Mouse (Mus musculus) heart, adult 8-10 months (tissue): ENCODE data around the gene Gramd1b. TPM values are rescaled to one million over a fixed set of nuclear protein-coding genes. Genes with fewer than 3 reads are reported as not detected.
A peak's percentile ranks its signal among the peaks of the same experiment; 100 is the strongest.

Source experiments
- DNase-seq: peaks from one replicate; pipeline ENCODE4 v3.0.0; 2022; ENCODE audit warnings: low spot score
- total RNA-seq, 4 experiments: library from RNA; stranded (reverse); gene quantifications; 2 replicates each; pipeline ENCODE4 v1.2.4; 2022

Gene Gramd1b
- total RNA-seq, 4 experiments from 2014 or later = 12.8 to 28.0 (median 19.8) TPM

DNA sequence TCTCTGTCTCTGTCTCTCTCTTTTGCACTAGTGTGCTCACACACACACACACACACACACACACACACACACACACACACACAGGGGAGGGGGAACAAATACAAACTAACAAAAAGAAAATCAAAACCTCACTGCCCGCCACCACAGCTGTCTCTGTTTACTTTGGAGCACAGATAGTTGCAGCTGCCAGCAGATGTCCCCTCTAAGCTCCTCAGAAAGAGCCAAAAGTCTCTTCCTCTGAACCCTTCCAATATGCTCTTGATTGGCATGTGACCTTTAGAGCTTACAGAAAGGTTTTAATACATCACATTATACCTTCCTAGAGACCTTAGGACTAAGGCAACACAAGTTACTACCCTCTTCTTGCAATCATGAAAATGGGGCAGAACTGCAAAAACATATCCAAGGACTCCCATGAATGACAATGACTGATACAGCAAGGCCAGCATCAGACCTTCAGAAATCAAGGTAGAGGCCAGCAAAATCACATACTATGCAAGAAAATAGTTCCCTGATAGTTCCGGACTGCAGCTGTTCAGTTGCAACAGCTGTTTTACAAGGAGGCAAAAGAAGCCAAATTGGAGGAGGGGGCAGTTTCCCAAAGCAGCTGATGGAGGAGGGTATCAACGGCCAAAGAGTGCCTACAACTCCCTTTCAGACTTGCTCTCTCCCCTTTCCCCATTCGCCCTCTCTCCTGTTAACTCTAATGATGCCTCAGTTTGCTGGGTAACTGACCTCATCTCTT is 72.5 kb downstream of the Gramd1b start:
- no peak for DNase-seq

- DNase-seq = peak; percentile 31
Observed at GRCm38 (mm10) chr9:40457448-40457847, 73.7 kb downstream of the Gramd1b start.

DNA sequence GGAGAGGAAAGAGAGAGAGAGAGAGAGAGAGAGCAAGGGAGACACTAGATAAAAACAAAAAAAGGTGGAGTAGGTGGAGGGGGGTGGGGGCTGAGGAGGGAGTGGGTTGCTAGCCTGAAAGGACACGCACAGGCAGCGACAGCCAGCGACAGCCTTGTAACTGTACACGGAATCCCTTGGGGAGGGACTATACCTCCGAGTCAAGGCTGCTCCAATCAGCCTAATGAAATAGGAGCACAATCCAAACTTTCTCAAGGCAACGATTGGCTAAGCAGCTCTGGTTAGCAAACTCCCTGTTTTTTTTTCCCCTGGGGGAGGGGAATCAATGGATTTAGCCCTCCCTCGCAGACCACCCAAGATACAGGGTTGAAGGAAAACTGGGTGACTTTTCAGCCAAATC is 75.0 kb downstream of the Gramd1b start:
- DNase-seq = peak; percentile 16

DNA sequence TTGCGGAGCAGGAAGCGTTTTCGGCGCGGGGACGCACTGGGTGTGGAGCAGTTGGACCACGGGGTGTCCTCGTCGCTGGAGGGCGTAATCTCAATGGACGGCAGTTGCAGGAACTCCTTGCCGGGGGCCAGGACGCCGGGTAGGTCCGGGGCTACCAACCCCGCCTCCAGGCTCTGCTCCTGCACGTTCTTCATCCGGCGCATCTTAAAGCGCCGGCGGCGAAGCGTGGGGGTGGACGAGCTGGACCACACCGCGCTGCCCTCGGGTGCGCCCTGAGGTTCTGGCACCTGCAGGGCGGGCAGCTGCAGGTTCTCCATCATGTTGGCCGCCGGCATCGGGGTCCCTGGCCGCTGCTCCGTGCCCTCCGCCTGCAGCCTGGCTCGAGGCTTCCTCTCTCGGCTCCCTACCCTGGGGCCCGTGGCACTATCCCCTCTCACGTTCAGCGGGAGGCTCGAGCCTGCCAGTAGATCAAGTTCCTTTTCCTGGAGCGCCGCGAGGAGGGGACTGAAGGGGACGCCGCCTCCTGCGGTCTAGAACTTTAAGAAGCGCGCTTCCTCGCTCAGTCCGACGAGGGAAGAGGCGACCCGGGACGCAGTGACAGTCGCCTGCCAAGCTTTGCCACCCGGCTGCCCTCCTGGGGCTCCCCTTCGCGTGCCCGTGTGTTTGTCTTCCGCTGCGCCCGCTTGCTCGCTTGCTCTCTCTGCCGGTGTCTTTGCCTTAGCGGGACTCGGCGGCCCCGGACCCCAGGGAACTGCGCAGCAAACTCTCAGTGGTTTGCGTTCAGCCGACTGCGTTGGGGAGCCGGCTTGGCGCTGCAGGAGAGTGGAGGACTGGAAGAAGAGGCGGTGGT is 75.6 kb downstream of the Gramd1b start:
- DNase-seq = peak; percentile 56

DNA sequence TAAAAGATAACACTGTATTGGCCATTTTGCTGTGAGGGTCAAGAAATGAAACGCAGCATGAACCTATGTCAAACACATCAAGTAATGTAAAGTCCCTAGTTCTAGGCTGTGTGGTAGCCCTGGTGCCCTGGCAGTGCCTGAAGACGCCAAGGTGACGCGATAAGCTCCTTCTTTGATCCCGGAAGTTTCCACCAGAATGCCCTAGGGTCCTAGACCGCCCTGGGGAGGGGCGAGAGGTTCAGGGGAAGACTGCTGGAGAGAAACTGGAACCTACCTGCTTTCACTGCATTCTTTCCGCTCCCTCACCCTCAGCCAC is 76.2 kb downstream of the Gramd1b start:
- no peak for DNase-seq

DNA sequence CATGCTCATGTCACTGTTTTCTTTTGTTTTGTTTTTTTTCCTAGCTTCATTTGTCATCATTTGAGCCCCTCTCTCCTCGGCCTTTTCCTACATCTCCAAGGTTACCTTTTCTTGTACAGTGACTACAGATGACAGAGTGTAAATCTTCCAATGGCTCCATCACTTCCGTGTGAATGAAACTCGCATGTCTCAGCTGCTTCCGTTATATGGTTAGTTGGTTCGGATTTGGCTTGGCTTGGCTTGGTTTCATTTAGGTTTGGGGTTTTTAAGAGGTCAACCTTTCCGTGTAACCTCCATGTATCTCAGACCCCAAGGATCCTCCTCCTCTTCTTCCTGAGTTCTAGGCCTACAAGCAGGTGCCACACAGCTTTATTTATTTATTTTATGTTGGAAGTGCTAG is 77.3 kb downstream of the Gramd1b start:
- DNase-seq = no peak

DNA sequence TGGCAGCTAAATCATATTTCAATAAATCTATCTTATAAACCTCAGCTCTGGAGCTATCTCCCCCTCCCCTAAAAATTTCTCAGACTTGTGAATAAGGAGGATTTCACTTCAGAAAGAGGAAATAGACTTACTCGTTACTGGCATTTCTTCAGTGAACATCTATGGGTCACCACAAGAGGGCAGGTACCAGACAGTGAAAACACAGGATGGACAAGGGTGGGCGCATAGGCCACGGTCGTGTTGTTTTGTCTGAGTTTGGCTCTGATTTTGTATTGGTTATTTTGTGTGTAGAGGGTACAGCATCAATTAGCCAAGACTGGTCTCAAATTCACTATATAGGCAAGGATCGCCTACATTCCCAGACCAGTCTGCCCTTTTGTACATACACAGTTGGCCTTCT is 79.0 kb downstream of the Gramd1b start:
- DNase-seq = no peak

DNA sequence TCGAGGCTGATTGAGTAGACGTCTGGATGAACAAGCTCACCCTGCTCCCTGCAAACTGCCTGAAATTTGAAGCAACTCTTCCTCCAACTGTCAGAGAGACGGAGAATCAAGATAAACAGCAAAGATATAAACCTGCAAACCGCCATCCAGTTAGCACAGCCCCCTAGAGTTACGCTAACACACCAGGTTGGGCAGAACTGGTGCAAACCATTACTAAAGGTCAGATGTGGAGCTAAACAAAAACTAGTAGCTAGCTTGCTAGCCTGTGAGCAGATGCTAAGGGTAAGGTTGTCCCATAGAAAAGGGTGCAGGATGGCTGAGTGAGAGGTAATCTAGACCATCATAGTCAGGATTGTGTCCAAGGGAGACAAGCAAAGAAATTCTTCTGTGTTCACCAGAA is 80.4 kb downstream of the Gramd1b start:
- DNase-seq = no peak

DNA sequence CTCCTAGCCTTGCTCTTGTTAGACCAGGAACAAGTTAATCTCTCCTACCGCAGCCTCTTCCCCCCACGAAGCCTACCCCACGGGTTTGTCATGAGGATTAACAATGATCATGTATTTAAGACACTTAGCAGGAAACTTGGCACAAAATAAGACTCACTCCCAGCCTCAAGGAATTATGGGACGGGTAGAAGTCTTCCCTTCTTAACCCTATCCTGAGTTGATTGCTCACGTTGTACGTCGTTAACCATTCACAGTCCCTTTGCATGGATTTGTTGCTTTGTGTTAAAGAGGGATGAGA is 80.8 kb downstream of the Gramd1b start:
- no peak for DNase-seq

- no peak for DNase-seq
Observed at GRCm38 (mm10) chr9:40449610-40450416, 81.4 kb downstream of the Gramd1b start.

- DNase-seq = no peak
Observed at GRCm38 (mm10) chr9:40448646-40449243, 82.4 kb downstream of the Gramd1b start.

DNA sequence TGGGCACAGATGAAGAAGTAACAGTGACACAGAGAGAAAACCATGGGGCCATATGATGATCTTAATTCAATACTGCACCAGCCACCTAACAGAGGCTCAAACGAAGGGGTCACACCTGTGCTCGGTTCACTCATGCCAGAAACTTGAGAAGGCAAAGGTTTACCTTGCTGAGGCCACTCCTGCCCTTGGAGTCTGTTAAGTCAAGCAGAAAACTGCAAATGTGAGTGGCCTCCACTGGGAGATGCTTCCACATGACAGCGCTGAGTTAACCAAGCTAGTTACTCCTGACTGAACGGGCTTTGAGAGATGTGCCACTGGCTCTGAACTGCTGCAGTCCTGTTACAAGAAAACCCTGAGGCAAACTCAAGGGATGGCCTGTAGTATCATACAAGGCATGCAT is 83.9 kb downstream of the Gramd1b start:
- no peak for DNase-seq

DNA sequence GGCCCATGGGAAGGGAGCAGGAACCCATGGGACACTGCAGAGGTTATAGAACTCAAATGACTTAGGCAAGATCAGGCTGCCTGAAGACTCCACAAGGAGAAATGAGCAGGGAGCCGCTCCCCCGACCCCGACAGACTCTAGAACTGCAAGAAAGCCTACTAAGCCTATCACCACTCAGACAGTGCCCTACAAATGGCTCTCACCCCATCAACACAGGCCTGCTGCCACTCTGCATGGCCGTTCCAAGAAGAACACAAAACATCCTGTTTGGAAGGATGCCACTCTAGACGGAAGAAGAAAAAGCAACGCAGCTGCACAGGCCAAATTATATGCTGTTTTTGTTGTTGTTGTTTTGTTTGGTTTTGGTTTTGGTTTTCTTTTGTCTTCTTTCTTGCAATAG is 86.2 kb downstream of the Gramd1b start:
- no peak for DNase-seq

DNA sequence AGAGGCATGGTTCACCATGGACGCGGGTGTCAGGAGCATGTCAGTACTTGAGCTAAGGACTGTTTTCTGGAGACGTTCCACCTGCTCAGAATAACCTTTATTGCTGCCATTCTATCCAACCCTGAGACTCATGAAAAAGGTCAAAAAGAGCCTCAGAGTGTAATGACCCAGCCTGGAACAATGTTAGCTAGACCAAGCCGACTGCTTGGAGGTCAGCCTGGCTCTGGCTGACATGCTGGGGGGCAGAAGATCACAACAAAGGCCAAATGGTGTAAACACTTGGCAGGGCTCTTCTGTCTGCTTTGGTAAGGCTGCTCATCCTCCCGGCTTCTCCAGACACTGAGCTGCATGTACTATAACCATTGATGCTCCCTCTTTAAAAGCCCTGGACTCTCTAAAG is 88.4 kb downstream of the Gramd1b start:
- no peak for DNase-seq

DNA sequence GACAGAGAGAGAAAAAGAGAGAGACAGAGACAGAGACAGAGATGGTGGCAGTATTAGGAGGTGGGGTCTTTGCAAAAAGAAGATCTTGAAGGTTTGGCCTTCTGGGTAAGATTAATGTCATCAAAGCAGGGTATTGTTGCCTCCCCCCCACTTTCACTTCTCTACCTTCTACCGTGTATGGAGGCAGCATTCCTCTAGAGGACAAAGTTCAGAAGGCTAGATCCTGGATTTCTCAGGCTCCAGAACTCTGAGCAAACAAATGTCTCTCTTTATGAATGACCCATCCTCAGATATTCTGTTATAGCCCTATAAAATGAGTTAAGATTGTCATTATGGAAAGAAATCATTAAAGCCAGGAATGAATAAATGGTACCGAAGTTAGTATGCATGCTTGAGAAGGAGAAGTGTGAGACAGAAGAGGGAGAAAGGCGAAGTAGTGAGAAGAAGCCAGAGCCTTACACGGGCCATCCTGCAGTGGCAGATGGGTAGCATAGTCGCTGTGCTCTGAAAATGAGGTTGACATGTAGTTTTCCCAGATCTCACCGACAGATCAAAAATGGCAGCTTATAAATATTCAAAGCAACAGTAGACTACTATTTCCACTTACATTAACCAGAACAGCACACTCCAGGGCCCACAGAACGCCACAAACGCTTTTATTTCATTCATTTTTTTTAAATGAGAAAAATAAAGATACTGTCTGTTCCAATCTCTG is 91.1 kb downstream of the Gramd1b start:
- no peak for DNase-seq

DNA sequence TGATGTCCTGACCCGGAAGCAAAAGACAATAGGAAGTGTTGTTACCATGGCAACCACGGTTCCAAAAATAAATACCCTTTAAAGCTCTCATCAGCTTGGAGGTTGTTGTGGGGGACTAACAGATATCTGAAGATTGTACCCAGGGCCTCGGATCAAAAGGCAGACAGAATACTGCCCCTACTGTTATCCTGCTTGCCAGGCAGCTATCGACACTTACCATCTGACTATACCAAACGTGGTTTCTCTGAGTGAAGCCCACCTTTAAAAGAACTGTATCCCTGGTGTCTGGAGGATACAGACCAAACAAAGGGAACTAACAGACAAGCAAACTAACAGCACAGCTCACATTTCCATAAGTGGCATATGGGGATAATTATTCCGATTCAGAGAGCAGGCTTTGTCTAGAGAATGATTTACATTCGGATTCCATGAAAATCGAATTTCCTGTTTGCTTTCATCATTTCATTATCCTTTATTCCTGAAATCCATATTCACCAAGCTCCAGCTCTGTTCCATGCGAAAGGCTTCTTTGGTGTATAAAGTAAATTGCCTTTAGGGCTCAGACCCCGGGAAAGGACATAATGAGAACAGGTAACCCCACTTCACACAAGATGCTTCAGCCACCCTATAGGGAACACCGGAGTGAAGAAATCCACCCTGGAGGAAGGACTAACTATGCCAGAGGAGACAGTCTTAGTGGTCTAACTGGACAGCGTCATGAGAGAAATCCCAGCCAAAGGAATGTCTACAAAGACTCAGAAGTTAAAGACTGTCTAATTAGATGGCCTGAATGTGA is 92.3 kb downstream of the Gramd1b start:
- no peak for DNase-seq

DNA sequence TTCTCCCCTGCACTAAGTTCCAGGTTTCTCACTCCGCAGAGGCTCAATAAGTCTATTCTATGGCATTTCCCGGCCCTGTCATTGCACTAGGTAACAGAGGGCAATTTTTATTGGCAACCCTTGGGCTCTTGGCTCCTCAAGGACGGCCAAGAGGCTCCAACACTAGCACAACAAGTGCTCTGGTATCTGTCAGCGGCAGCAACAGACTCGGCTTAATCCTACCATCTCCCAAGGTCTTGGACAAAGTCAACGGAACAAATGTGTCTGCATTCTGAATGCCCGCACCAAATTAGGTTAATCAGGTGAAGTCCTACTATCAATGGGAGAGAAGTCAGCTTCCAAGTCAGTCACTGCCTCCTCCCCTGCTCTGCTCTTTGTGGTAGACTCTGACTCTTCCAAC is 93.3 kb downstream of the Gramd1b start:
- no peak for DNase-seq

DNA sequence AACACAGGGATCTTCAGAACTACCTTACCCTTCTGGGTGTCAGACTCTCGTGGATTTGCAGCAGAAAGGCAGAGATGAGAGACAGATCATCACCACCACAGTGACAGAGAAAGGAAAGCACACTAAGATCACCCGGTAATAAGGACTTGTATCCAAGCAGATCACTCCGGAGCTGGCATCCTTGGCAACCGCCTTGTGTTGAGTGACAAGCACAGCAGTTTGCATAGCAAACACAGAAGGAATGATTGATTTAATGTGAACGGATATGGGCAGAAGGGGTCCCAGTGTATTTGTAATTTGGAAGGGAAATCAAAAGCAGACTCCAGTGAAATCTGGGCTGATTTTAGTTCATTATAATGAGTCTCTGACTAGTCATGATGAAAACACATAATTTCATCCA is 97.9 kb downstream of the Gramd1b start:
- no peak for DNase-seq

- DNase-seq = no peak
Observed at GRCm38 (mm10) chr9:40430969-40431368, 100.2 kb downstream of the Gramd1b start.

- no peak for DNase-seq
Observed at GRCm38 (mm10) chr9:40427663-40428062, 103.5 kb downstream of the Gramd1b start.
